Mouse (Mus musculus) hindbrain, embryonic 11.5 days (tissue): Measurements from ENCODE around the gene Slc39a13. TPM values are rescaled to one million over a fixed set of nuclear protein-coding genes. Genes with fewer than 3 reads are reported as not detected.

Experiments used
- ATAC-seq: fragments of 200-750 bp; cut with Nextera tagmentation; 2 replicates; pipeline ENCODE4 v1.8.0; 2017; ENCODE audit warnings: mild to moderate bottlenecking, moderate TSS enrichment, moderate library complexity; ENCODE audit not compliant: low FRiP score
- DNase-seq: peaks from one replicate; pipeline ENCODE4 v3.0.0-alpha.2; 2015; ENCODE audit warnings: low spot score
- H3K27ac ChIP-seq: fragments of 300-500 bp; sonication (generic); 2 replicates; pipeline ENCODE4 v1.5.1; 2014; ENCODE audit warnings: mild to moderate bottlenecking, low read depth, low read length
- H3K27me3 ChIP-seq: fragments of 300-500 bp; sonication (generic); 2 replicates; pipeline ENCODE4 v1.6.1; 2014; ENCODE audit warnings: mild to moderate bottlenecking, low read length, moderate library complexity, mixed read lengths; ENCODE audit not compliant: control insufficient read depth, insufficient read depth
- H3K36me3 ChIP-seq: fragments of 300-500 bp; sonication (generic); 2 replicates; pipeline ENCODE4 v1.6.1; 2014; ENCODE audit warnings: mild to moderate bottlenecking, low read length, moderate library complexity, mixed read lengths; ENCODE audit not compliant: control insufficient read depth, insufficient read depth
- H3K4me1 ChIP-seq: fragments of 300-500 bp; sonication (generic); replicated peaks from 2 replicates; pipeline ENCODE4 v1.6.1; 2014; ENCODE audit warnings: low read length, mixed read lengths; ENCODE audit not compliant: control insufficient read depth, insufficient read depth
- H3K4me2 ChIP-seq: fragments of 300-500 bp; sonication (generic); replicated peaks from 2 replicates; pipeline ENCODE4 v1.6.1; 2014; ENCODE audit warnings: mild to moderate bottlenecking, low read depth, low read length
- H3K4me3 ChIP-seq: fragments of 300-500 bp; sonication (generic); 2 replicates; pipeline ENCODE4 v1.5.1; 2014; ENCODE audit warnings: low read depth, low read length
- H3K9ac ChIP-seq: fragments of 300-500 bp; sonication (generic); 2 replicates; pipeline ENCODE4 v1.6.1; 2014; ENCODE audit warnings: low read depth, low read length
- H3K9me3 ChIP-seq: fragments of 300-500 bp; sonication (generic); 2 replicates; pipeline ENCODE4 v1.6.1; 2016; ENCODE audit warnings: low read length; ENCODE audit not compliant: control insufficient read depth
- WGBS: fragments of 180-500 bp; shearing (Covaris S2); extraction: QIAGEN DNeasy Blood & Tissue Kit; methylation state at CpG from one replicate; pipeline ENCODE4 v1.1.7; 2014; 5-methylcytosine and 5-hydroxymethylcytosine counted together
- polyA plus RNA-seq: library from polyadenylated mRNA; unstranded; fragments of >200 nt; fragmentation: Nextera tagmentation; extraction: Ambion mirVana; gene quantifications from 2 replicates; pipeline ENCODE4 v1.2.1, GENCODE M21; 2014

The Slc39a13 gene
- polyA plus RNA-seq, 1 experiment from 2014 or later, result 17.9 TPM

DNA sequence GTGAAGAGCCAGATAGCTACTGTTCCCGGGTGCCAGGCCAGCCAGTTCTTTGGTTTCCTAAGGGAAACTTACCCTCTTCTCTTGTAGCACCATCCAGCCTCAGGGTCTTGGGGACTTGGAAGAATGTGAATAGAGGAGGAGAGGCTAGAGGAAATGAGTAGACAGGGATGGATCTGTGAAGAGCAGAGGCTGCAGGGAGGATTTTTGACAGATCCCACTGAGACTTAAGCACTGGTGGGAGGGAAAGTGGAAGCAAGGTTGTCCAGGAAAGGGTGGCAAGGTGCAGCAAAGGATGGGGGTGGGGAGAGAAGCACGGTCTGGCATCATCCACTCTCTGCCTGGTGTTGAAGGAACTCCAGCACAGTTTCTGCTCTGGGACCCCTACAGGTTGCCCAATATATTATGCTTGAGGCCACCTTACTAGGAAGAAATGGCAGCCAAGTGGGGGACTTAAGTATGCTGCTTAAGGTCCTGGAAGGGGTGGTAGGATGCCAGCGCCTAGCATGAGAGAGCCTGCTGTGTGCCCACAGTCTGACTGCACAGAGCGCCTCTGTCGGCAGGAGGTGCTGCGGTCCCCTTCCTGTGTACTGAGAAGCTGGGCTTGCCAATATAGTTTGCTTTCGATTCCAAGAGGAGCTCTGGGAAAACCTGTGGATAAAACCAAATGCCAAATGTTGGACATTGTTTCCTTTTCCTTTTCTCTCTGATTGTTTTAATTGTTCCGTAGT lies 52.0 kb downstream of the Slc39a13 start:
- Histone ChIP-seq H3K4me2 (no peak overlapping the region), H3K27me3 (no peaks in the 10 kb centered on the region), H3K27ac (no peak overlapping the region), H3K4me3 (no peak overlapping the region), H3K4me1 (no peaks in the 10 kb centered on the region), H3K9me3 (no peaks in the 10 kb centered on the region), H3K36me3 (0 out of 2 replicates have a peak, but pooled peaks cover 3% of the 10 kb centered on the region), H3K9ac (no peak overlapping the region)
- ATAC-seq, result no peak
- DNase-seq, result no peak
- 89% methylated on average over 8 of the region's 8 CpGs for WGBS

- Histone ChIP-seq H3K4me3 (no peak overlapping the region), H3K27me3 (no peaks in the 10 kb centered on the region), H3K4me1 (no peaks in the 10 kb centered on the region), H3K9ac (no peak overlapping the region), H3K9me3 (no peaks in the 10 kb centered on the region), H3K4me2 (no peak overlapping the region), H3K27ac (no peak overlapping the region), H3K36me3 (0 out of 2 replicates have a peak, but pooled peaks cover 5% of the 10 kb centered on the region)
- DNase-seq (no peak), ATAC-seq (no peak)
- WGBS, result 85% methylated on average over 4 of the region's 4 CpGs
These were observed 54.8 kb downstream of the Slc39a13 start for GRCm38 (mm10) chr2:91015386-91015785.

GRCm38 (mm10) chr2:91013881-91014280 lies 56.3 kb downstream of the Slc39a13 start:
- 94% methylated on average over 2 of the region's 2 CpGs for WGBS
- Histone ChIP-seq H3K9ac (no peak overlapping the region), H3K4me3 (no peak overlapping the region), H3K4me2 (no peak overlapping the region), H3K9me3 (no peaks in the 10 kb centered on the region), H3K27ac (no peak overlapping the region), H3K4me1 (no peaks in the 10 kb centered on the region), H3K27me3 (no peaks in the 10 kb centered on the region), H3K36me3 (0 out of 2 replicates have a peak, but pooled peaks cover 3% of the 10 kb centered on the region)
- ATAC-seq (no peak), DNase-seq (no peak)

Other genes starting within 250 kb of the Slc39a13 start
- gene Mtch2, start 223.3 kb downstream of the Slc39a13 start, polyA plus RNA-seq, result 284 TPM in 2 replicates
- 15.1 and 21.2 TPM in 2 replicates for gene C1qtnf4, start 184.6 kb downstream of the Slc39a13 start, polyA plus RNA-seq
- gene Kbtbd4, start 165.7 kb downstream of the Slc39a13 start, polyA plus RNA-seq, result 46.0 and 49.3 TPM in 2 replicates
- 215 and 217 TPM in 2 replicates for gene Ndufs3, start 165.6 kb downstream of the Slc39a13 start, polyA plus RNA-seq
- 78.8 and 90.2 TPM in 2 replicates for gene Celf1, start 130.0 kb downstream of the Slc39a13 start, polyA plus RNA-seq
- gene Rapsn, start 34.8 kb downstream of the Slc39a13 start, polyA plus RNA-seq, result 0.60 and 1.4 TPM in 2 replicates
- gene Psmc3, start 16.4 kb downstream of the Slc39a13 start, polyA plus RNA-seq, result 376 and 394 TPM in 2 replicates
- gene Spi1, start 12.0 kb upstream of the Slc39a13 start, polyA plus RNA-seq, result 2.6 and 3.0 TPM in 2 replicates
- not detected in 2 replicates for gene Mybpc3, start 47.7 kb upstream of the Slc39a13 start, polyA plus RNA-seq
- gene Madd, start 113.4 kb upstream of the Slc39a13 start, polyA plus RNA-seq, result 18.6 and 23.7 TPM in 2 replicates
- 0.89 and 1.2 TPM in 2 replicates for gene Nr1h3, start 132.4 kb upstream of the Slc39a13 start, polyA plus RNA-seq
- 35.6 and 38.6 TPM in 2 replicates for gene Acp2, start 132.5 kb upstream of the Slc39a13 start, polyA plus RNA-seq
- gene Ddb2, start 166.6 kb upstream of the Slc39a13 start, polyA plus RNA-seq, result 6.2 and 8.6 TPM in 2 replicates
- gene Pacsin3, start 185.5 kb upstream of the Slc39a13 start, polyA plus RNA-seq, result 16.4 and 17.3 TPM in 2 replicates
- 66.1 and 78.9 TPM in 2 replicates for gene Arfgap2, start 194.6 kb upstream of the Slc39a13 start, polyA plus RNA-seq